Mouse (Mus musculus) embryonic facial prominence, embryonic 11.5 days (tissue): ENCODE results near the gene Tcf7l1. TPM values are rescaled to one million over a fixed set of nuclear protein-coding genes. Genes with fewer than 3 reads are reported as not detected.
A peak's percentile ranks its signal among the peaks of the same experiment; 100 is the strongest.

Experiments
- ATAC-seq: fragments of 200-750 bp; cut with Nextera tagmentation; replicated peaks from 2 replicates; pipeline ENCODE4 v1.8.0; 2017; ENCODE audit warnings: low read depth; ENCODE audit not compliant: insufficient number of reproducible peaks, low FRiP score, low TSS enrichment
- DNase-seq: peaks from one replicate; pipeline ENCODE4 v3.0.0-alpha.2; 2015; ENCODE audit warnings: low spot score
- H3K27ac ChIP-seq: fragments of 300-500 bp; sonication (generic); replicated peaks from 2 replicates; pipeline ENCODE4 v1.5.1; 2014; ENCODE audit warnings: mild to moderate bottlenecking, low read depth, low read length, control low read depth
- H3K27me3 ChIP-seq: fragments of 300-500 bp; sonication (generic); 2 replicates; pipeline ENCODE4 v1.6.1; 2014; ENCODE audit warnings: mild to moderate bottlenecking, low read length, moderate library complexity, mixed read lengths; ENCODE audit not compliant: control insufficient read depth, insufficient read depth
- H3K36me3 ChIP-seq: fragments of 300-500 bp; sonication (generic); replicated peaks from 2 replicates; pipeline ENCODE4 v1.6.1; 2014; ENCODE audit warnings: low read depth, mild to moderate bottlenecking, low read length, moderate library complexity, mixed read lengths; ENCODE audit not compliant: control insufficient read depth, insufficient read depth
- H3K4me1 ChIP-seq: fragments of 300-500 bp; sonication (generic); 2 replicates; pipeline ENCODE4 v1.6.1; 2014; ENCODE audit warnings: low read length, mixed read lengths; ENCODE audit not compliant: control insufficient read depth, insufficient read depth
- H3K4me2 ChIP-seq: fragments of 300-500 bp; sonication (generic); 2 replicates; pipeline ENCODE4 v1.6.1; 2014; ENCODE audit warnings: low read depth, mild to moderate bottlenecking, control low read depth, low read length, moderate library complexity
- H3K4me3 ChIP-seq: fragments of 300-500 bp; sonication (generic); 2 replicates; pipeline ENCODE4 v1.5.1; 2014; ENCODE audit warnings: low read depth, low read length, control low read depth
- H3K9ac ChIP-seq: fragments of 300-500 bp; sonication (generic); replicated peaks from 2 replicates; pipeline ENCODE4 v1.6.1; 2014; ENCODE audit warnings: mild to moderate bottlenecking, control low read depth, low read length
- H3K9me3 ChIP-seq: fragments of 300-500 bp; sonication (generic); replicated peaks from 2 replicates; pipeline ENCODE4 v1.6.1; 2016; ENCODE audit warnings: mild to moderate bottlenecking, low read length, inconsistent platforms, mixed read lengths; ENCODE audit not compliant: control insufficient read depth
- WGBS: fragments of 180-500 bp; shearing (Covaris S2); extraction: QIAGEN DNeasy Blood & Tissue Kit; methylation state at CpG from one replicate; pipeline ENCODE4 v1.1.7; 2014; 5-methylcytosine and 5-hydroxymethylcytosine counted together
- polyA plus RNA-seq: library from polyadenylated mRNA; unstranded; fragments of >200 nt; fragmentation: Nextera tagmentation; extraction: Ambion mirVana; gene quantifications from 2 replicates; pipeline ENCODE4 v1.2.1, GENCODE M21; 2014

Tcf7l1 gene
- polyA plus RNA-seq, 1 experiment from 2014 or later: 23.6 TPM

GRCm38 (mm10) chr6:72763616-72764015 lies 25.4 kb downstream of the Tcf7l1 start:
- Histone ChIP-seq H3K4me2 (no peak overlapping the region), H3K9ac (no peak overlapping the region), H3K36me3 (no peaks in the 10 kb centered on the region), H3K4me3 (no peak overlapping the region), H3K27ac (no peak overlapping the region), H3K9me3 (no peaks in the 10 kb centered on the region), H3K27me3 (no peaks in the 10 kb centered on the region), H3K4me1 (peaks cover 8% of the 10 kb centered on the region)
- ATAC-seq (no peak), DNase-seq (no peak)
- WGBS: 51% methylated on average over 11 of the region's 11 CpGs

GRCm38 (mm10) chr6:72761645-72762044 lies 27.4 kb downstream of the Tcf7l1 start:
- no peaks in the 10 kb centered on the region; the same call in 1 of the 2 replicates for H3K36me3 ChIP-seq
- peaks cover 8% of the 10 kb centered on the region for H3K4me1 ChIP-seq
- H3K27me3 ChIP-seq: no peaks in the 10 kb centered on the region
- ATAC-seq: 0 out of 2 replicates have a peak, but pooled peaks have one; percentile 19
- no peak overlapping the region for H3K27ac ChIP-seq
- DNase-seq: peak; percentile 64
- no peak overlapping the region for H3K9ac ChIP-seq
- H3K4me3 ChIP-seq: no peak overlapping the region
- H3K4me2 ChIP-seq: no peak overlapping the region; the same call in 1 of the 2 replicates
- no peaks in the 10 kb centered on the region for H3K9me3 ChIP-seq
- WGBS: 6% methylated on average over 7 of the region's 7 CpGs

GRCm38 (mm10) chr6:72758239-72759017 lies 30.6 kb downstream of the Tcf7l1 start:
- WGBS: 63% methylated on average over 10 of the region's 10 CpGs
- no peak overlapping the region for H3K27ac ChIP-seq
- H3K36me3 ChIP-seq: no peaks in the 10 kb centered on the region; the same call in 1 of the 2 replicates
- no peak for ATAC-seq
- no peak overlapping the region for H3K9ac ChIP-seq
- H3K4me1 ChIP-seq: peaks cover 13% of the 10 kb centered on the region
- no peaks in the 10 kb centered on the region for H3K9me3 ChIP-seq
- H3K4me2 ChIP-seq: no peak overlapping the region
- H3K27me3 ChIP-seq: no peaks in the 10 kb centered on the region
- no peak overlapping the region for H3K4me3 ChIP-seq
- no peak for DNase-seq

- Histone ChIP-seq H3K27ac (no peak overlapping the region), H3K27me3 (no peaks in the 10 kb centered on the region), H3K4me1 (peaks cover 5% of the 10 kb centered on the region), H3K4me3 (no peak overlapping the region), H3K4me2 (no peak overlapping the region), H3K9ac (no peak overlapping the region), H3K9me3 (no peaks in the 10 kb centered on the region), H3K36me3 (no peaks in the 10 kb centered on the region; the same call in 1 of the 2 replicates)
- WGBS: 64% methylated on average over 14 of the region's 14 CpGs
- ATAC-seq: no peak
- DNase-seq: no peak
Observed at GRCm38 (mm10) chr6:72755267-72755889, 33.7 kb downstream of the Tcf7l1 start.

- 18% methylated on average over 9 of the region's 9 CpGs for WGBS
- Histone ChIP-seq H3K36me3 (no peaks in the 10 kb centered on the region; the same call in 1 of the 2 replicates), H3K27ac (0 out of 2 replicates have a peak overlapping the region, but pooled peaks have one; percentile 35), H3K4me1 (peaks cover 5% of the 10 kb centered on the region), H3K27me3 (no peaks in the 10 kb centered on the region), H3K4me2 (no peak overlapping the region), H3K4me3 (no peak overlapping the region), H3K9me3 (no peaks in the 10 kb centered on the region), H3K9ac (0 out of 2 replicates have a peak overlapping the region, but pooled peaks have one; percentile 13)
- ATAC-seq: no peak
- peak; percentile 37 for DNase-seq
Observed at GRCm38 (mm10) chr6:72754215-72754614, 34.8 kb downstream of the Tcf7l1 start.

GRCm38 (mm10) chr6:72753782-72754181 lies 35.3 kb downstream of the Tcf7l1 start:
- no peak overlapping the region for H3K4me2 ChIP-seq
- DNase-seq: no peak
- peak overlapping the region; percentile 35; the same call in 1 of the 2 replicates for H3K27ac ChIP-seq
- peaks cover 6% of the 10 kb centered on the region for H3K4me1 ChIP-seq
- ATAC-seq: no peak
- no peak overlapping the region for H3K4me3 ChIP-seq
- no peak overlapping the region for H3K9ac ChIP-seq
- H3K9me3 ChIP-seq: no peaks in the 10 kb centered on the region
- WGBS: 76% methylated on average over 8 of the region's 8 CpGs
- no peaks in the 10 kb centered on the region for H3K27me3 ChIP-seq
- H3K36me3 ChIP-seq: no peaks in the 10 kb centered on the region; the same call in 1 of the 2 replicates

- no peaks in the 10 kb centered on the region for H3K9me3 ChIP-seq
- H3K27ac ChIP-seq: no peak overlapping the region
- no peaks in the 10 kb centered on the region; the same call in 1 of the 2 replicates for H3K36me3 ChIP-seq
- no peak for DNase-seq
- peaks cover 13% of the 10 kb centered on the region for H3K4me1 ChIP-seq
- H3K27me3 ChIP-seq: no peaks in the 10 kb centered on the region
- H3K4me3 ChIP-seq: no peak overlapping the region
- 78% methylated on average over 15 of the region's 15 CpGs for WGBS
- H3K9ac ChIP-seq: no peak overlapping the region
- H3K4me2 ChIP-seq: no peak overlapping the region
- ATAC-seq: no peak
Observed at GRCm38 (mm10) chr6:72752824-72753223, 36.2 kb downstream of the Tcf7l1 start.

- Histone ChIP-seq H3K27me3 (no peaks in the 10 kb centered on the region), H3K4me3 (no peak overlapping the region), H3K27ac (no peak overlapping the region), H3K36me3 (no peaks in the 10 kb centered on the region), H3K4me1 (peaks cover 16% of the 10 kb centered on the region), H3K9me3 (no peaks in the 10 kb centered on the region), H3K4me2 (no peak overlapping the region), H3K9ac (no peak overlapping the region)
- DNase-seq (no peak), ATAC-seq (no peak)
- WGBS: 77% methylated on average over 1 of the region's 1 CpGs
Observed at GRCm38 (mm10) chr6:72751210-72751609, 37.8 kb downstream of the Tcf7l1 start.
